Mouse (Mus musculus): Measurements from ENCODE around the gene Olfr311.
"Not testable (repeated sequence)": the region's sequence is repeated elsewhere in the genome, so short reads cannot be mapped to it uniquely, and the experiment has no call there.

Olfr311 gene

DNA sequence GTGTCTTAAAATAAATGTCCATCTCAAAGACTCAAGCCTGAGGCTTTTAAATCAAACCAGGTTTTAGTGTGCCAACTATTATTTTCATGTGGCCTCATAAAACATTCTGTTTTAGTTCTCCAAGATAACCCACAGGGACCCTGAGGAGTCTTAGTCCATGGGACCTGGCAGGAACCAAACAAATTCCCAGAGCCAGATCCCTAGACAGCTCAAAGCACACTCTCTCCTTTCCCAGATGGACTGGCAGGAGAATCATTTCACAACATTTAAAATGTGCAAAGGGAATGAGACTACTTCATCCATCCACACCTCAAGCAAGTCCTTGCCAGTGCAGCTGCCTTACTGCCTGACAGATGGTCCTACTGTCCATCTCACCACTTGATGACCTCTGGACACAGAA, at the start of gene Olfr311:
Olfr311 (plus strand) TSS at position 301 of the 400 bp plus-strand sequence.
- not testable (repeated sequence) for DNase-seq

DNA sequence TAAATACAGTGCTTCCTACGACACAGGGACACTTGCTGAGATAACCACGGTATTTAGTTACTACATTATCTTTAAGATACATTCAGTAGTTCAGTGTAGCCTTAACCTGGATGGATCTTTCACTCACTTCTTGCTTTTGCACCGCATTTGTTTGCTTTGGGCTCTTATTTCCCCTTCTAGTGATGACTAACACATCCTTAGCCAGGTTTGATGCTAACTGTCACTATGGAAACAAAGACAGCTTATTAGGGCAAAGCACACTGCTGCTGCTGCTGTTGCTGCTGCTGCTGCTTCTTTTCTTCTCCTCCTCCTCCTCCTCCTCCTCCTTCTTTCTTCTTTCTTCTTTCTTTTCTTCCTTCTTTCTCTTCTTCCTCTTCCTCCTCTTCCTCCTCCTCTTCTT, 49.5 kb upstream of the Olfr311 start:
- DNase-seq, result no peak

GRCm38 (mm10) chr11:58790053-58790452, 49.0 kb upstream of the Olfr311 start:
- DNase-seq, result no peak

DNA sequence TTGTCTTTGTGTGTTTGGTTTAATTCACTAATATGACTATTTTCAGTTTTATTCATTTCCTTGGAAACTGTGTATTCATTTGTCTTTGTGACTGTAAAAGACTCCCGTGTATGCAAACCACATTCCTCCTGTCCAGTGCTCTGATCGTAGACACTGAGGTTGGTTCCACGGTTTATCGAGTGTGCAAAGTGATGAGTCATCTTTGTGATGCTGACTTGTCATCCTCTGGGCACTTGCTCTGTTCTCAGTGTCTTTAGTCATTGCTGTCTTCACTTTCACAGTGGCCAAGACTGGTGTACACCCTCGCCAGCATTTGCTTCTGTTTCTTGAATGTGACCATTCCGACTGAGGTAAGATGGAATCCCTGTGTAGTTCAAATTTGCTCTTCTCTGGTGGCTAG, 48.4 kb upstream of the Olfr311 start:
- no peak for DNase-seq

DNA sequence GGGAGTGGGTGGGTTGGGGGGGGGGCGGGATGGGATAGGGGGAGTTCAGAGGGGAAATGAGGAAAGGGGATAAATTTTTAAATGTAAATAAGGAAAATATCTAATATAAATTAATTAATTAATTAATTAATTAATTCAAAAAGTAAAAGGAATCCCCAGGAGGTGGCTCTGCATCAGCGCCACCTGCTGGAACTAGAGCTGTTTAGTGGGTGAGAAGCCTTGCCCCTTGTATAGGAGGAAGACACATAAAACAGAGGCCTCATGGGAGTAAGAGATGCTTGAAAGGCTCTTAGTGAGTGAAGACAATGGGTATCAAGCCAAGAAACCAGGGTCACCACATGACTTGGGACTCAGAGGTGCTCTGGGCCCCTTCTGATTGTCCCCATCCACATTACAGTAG, 43.2 kb upstream of the Olfr311 start:
- no peak for DNase-seq

DNA sequence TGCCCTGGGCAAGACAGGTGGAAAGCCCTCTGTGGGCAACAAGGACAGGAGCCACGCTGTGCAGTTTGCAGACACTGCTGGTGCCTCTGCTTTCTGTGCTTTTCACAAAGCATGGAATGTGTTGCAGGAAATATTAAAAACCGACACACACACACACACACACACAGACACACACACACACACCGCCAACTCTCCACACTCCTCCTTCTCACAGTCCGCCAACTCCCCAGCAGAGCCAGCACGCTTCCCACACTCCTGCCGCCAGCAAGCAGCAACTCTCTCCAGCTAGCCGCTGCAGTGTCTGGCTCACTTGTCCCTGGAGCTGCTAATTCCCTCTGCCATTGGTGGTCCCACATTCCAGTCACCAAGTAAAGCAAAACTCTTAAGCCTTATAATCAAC, 42.2 kb upstream of the Olfr311 start:
- peak; percentile 26 to 41 for DNase-seq

DNA sequence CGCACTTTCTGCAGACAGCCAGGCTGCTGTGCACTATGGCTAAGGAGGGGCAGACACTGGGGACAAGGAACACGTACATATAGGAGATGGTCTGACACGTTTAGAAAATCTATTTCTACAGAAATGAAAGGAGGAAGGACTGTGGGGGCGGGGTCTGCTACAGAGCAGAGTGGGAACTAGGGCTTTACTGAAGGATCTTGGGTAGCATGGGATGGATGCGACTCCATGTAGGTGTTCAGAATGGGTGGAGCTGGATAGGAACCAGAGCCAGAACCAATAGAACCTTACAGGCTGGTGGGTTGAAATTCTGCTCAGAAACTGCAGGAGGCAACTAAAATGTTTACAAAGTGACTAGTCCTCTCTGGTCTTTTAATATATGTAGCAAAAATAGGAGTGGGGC, 39.3 kb upstream of the Olfr311 start:
- no peak for DNase-seq

GRCm38 (mm10) chr11:58801558-58802228, 37.4 kb upstream of the Olfr311 start, which contains the start of gene Fam183b:
Gene Fam183b (minus strand): TSS chr11:58801960.
- DNase-seq, result peak; percentile 77 to 80

DNA sequence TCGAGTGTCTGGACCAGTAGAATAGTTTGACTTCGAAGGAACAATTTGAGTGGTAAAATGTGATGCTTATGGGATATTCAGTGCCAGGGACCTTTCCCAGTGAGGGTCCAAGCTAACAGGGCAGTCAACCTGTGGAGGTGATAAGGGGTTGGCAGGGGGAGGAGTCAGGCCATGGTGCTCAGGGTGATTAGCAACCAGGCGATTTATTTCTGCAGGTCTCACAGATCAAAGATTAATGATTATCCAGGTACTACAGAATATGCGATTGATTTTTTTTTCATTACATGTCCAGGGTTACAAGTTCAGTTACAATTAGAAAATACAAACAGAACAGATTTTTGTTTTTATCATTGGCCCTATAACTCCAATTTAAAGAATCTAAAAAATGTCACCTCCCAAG, 35.2 kb upstream of the Olfr311 start:
- DNase-seq, result no peak

DNA sequence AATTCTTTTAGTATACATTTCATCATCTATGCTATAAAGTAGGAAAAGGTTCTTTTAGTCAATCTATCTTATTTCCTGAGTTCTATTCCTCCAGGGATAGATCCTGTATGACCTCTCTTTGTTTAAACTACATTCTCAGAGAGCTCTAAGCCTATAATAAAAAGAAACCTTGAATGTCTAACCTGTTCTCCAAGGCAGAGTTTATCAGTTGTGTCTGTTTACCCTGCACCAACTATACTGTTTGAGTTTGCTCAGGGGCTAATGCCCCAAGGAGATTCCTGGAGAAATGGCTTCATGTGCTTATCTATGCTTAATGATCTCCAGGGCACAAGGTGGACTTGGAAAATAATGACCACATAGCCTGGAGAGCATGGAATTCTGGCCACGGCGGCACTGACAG, 34.7 kb upstream of the Olfr311 start:
- DNase-seq, result no peak

DNA sequence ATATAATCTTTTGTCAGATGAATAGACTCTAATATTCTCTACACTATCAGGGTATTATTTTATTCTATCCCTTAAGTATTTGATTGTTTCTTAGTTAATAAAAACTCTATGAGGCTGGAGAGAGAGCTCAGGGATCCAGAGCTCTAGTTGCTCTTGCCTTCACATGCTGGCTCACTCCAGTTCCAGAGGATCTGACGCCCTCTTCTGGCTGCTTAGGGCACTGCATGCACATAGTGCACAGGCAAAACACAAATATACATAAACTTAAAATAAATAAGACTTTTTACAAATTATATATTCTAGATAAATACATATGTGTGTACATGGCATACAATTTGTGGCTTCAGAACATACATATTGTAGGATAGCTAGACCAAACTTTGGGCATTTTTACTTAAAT, 27.1 kb upstream of the Olfr311 start:
- no peak for DNase-seq

DNA sequence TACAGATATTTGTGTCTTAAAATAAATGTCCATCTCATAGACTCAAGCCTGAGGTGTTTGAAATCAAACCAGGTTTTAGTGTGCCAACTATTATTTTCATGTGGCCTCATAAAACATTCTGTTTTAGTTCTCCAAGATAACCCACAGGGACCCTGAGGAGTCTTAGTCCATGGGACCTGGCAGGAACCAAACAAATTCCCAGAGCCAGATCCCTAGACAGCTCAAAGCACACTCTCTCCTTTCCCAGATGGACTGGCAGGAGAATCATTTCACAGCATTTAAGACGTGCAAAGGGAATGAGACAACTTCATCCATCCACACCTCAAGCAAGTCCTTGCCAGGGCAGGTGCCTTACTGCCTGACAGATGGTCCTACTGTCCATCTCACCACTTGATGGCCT, 24.4 kb upstream of the Olfr311 start, which contains the start of gene Olfr313:
Olfr313 (plus strand) TSS at position 301 of the 400 bp plus-strand sequence.
- DNase-seq, result not testable (repeated sequence)

GRCm38 (mm10) chr11:58815676-58816075, 23.4 kb upstream of the Olfr311 start:
- DNase-seq, result no peak

- DNase-seq, result not testable (repeated sequence)
Observed at GRCm38 (mm10) chr11:58828937-58829336, 10.1 kb upstream of the Olfr311 start, which contains the start of gene Olfr312. Gene Olfr312 (plus strand): TSS chr11:58829237.

GRCm38 (mm10) chr11:58829764-58830163, 9.3 kb upstream of the Olfr311 start:
- no peak for DNase-seq

DNA sequence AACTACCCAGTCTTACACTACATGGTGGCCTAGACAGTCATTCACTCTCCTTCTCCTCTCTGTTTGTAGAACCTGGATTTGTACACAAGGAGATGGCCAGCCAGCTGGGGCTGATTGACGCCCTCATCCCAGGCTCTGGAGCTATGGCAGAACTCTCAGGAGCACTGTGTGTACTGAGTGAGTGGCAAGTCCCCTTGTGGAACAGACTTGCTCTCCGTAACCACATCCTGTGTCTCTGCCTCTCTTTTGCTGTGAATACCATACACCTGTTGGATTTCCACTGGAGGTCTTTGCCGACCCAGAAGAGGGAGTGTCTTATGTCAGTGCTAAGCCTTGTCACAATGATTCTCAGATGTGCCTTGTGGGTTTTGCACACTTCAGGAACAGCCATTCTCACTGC, 6.5 kb upstream of the Olfr311 start:
- DNase-seq, result not testable (repeated sequence)

- peak; percentile 89 to 97 for DNase-seq
Observed at GRCm38 (mm10) chr11:58846919-58847461, 7.9 kb downstream of the Olfr311 start, which contains the start of gene Gm12258. Gene Gm12258 (plus strand): TSS chr11:58847158.

DNA sequence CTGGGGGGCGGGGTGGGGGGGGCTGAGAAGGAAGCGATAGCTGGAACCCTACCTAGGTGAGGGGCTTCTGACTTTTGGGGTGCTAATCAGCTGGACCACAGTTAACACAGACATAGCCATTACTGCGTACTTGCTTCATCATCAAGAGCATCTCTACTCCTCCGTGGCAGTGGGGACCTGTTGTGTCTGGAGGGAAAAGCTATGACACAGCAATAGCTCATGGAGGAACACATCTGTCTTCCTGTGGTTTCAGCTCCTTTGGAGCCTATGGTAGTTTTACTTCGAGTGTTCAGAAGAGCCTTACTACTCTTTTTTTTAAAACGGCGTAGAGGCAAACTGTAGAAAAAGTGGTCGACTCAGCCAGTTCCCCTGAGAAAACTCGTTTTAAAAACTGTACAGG, 8.6 kb downstream of the Olfr311 start:
- DNase-seq, result no peak

DNA sequence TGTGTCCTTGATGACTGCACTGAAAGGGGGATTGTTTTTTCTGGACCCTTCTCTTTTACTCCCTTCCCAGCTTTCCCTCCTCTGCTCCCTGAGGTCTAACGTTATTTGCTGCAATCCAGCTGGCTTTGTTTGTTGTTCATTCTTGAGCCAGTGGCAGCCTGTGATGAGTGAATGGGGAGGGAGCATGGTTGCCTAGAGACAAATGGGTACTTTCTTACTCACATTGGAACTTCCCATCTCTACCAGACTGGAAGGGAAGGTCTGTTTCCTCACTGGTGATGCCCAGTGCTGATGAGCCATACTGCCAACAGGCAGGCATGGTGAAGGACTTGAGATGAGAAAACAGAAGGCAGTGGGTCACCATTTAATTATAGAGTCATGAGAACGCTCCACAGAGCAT, 10.7 kb downstream of the Olfr311 start:
- no peak for DNase-seq

GRCm38 (mm10) chr11:58860744-58861143, 21.7 kb downstream of the Olfr311 start:
- DNase-seq, result no peak

- peak; percentile 83 to 88 for DNase-seq
Observed at GRCm38 (mm10) chr11:58867039-58867953, 28.2 kb downstream of the Olfr311 start, which contains the start of gene 2810021J22Rik. Gene 2810021J22Rik (plus strand): TSS chr11:58867216.

- no peak for DNase-seq
Observed at GRCm38 (mm10) chr11:58867954-58868330, 28.9 kb downstream of the Olfr311 start.

DNA sequence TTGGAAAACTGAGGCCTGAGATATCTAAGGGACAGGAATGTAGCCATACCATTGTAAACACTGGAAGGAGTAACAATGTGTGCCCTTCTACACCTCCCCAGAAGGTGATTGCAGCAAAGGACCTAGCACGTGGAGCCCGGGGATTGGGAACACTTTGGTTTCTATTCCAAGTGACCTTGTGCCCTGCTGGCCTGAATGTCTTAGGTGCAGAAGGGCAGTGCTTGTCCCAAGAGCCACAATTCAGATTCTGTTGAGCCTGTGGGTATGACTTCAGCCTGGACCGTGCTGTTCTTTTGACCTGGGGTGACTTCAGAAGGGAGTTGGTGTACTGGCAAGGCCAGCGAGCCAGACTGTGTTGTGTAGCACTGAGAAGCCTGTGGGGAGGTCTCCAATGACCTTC, 31.9 kb downstream of the Olfr311 start:
- DNase-seq, result no peak
